Mouse (Mus musculus) right cerebral cortex, postnatal 25 days (tissue): ENCODE data around the gene Mmp28.

Experiments used
- DNase-seq: peaks from one replicate; pipeline ENCODE4 v3.0.0; 2022

Gene Mmp28

GRCm38 (mm10) chr11:83398724-83399123 is 64.1 kb downstream of the Mmp28 start:
- DNase-seq, result no peak

- no peak for DNase-seq
Measured at GRCm38 (mm10) chr11:83397626-83398025, 65.2 kb downstream of the Mmp28 start.

GRCm38 (mm10) chr11:83394802-83395439 is 68.0 kb downstream of the Mmp28 start:
- no peak for DNase-seq

GRCm38 (mm10) chr11:83393062-83393461 is 69.8 kb downstream of the Mmp28 start:
- no peak for DNase-seq
